ENCODE assay signal across 11 mouse cellular contexts in the genomic region with DNA sequence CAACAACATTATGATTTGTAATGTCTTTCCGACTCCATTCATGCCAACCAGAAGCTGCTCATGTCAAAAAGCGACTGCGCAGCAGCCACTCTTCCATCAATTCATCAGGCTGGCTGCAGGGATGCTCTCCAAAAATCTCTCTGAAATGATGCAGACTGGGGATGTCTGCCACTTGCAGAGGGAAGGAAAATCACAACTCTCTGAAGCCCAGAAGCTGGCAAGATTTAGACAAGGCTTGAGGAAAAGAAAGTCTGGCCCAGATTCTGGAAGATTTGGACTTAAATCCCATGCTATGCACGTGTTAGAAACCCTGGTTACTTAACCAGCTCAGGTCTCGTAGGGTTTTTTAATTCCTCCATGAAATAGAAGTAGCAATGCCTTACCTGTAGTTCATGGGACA.
DNase-seq lines count a peak whose midpoint lies in the region; TF ChIP-seq lines count a peak whose summit lies in the region.
"Had no signal": no experiment of that assay in that cellular context is flagged by ENCODE, and none has a peak within 500 bp of the region (broad histone marks: within the 10 kb centered on the region; RNA-seq: fewer than 3 reads in every experiment).

No protein-coding gene starts in this region.

- TF ChIP-seq CTCF in brain, embryonic 14.5 days (IDR thresholded peaks at IDR 0.05; ENCODE audit: borderline replicate concordance, extremely low read depth, insufficient read depth, insufficient read length): no peak

- DNase-seq in frontal cortex, adult 2 months (ENCODE audit: extremely low spot score in 1 of 2, low spot score in 1 of 2): peak; percentile 54 to 71
- DNase-seq in frontal cortex, postnatal 14 days (ENCODE audit: low spot score in 2 of 2): no peak
- peak; percentile 47 to 83 for DNase-seq in left cerebral cortex, postnatal 14 days (ENCODE audit: low spot score in 2 of 2)
- DNase-seq in left cerebral cortex, adult 11 months (ENCODE audit: low spot score): no peak
- peak; percentile 75 for DNase-seq in brain, embryonic 14.5 days (ENCODE audit: low read depth)
- DNase-seq in frontal cortex, postnatal 10 days (ENCODE audit: low spot score in 2 of 2): peak; percentile 25 to 32
- DNase-seq in retina, postnatal 1 day: no peak
- DNase-seq: adrenal gland, postnatal 36 days; cerebellum, adult 9-10 months; kidney, postnatal 36 days; thymus, adult 2 months had no signal

- no peak for TF ChIP-seq POLR2A in brain, embryonic 14.5 days (IDR thresholded peaks at IDR 0.05; ENCODE audit: borderline replicate concordance, extremely low read depth, insufficient read depth, insufficient read length, poor library complexity, severe bottlenecking)

- intact Hi-C loops in left cerebral cortex, postnatal 14 days (cut with DNase I): loop anchor here (5.0 to 10.0 kb wide), 2 partner anchors 114 to 268 kb away; a partner anchor contains a TSS

Comparison
In these comparisons a context has a peak if more than half of its experiments do, and no peak if none do; other contexts are left out.
1. DNase-seq: peak in frontal cortex, adult 2 months (2 of 2), left cerebral cortex, postnatal 14 days (2 of 2), brain, embryonic 14.5 days (single experiment) and frontal cortex, postnatal 10 days (2 of 2); none in frontal cortex, postnatal 14 days (0 of 2), left cerebral cortex, adult 11 months (single experiment) and retina, postnatal 1 day (single experiment).